Mouse (Mus musculus) heart, postnatal 10 days (tissue): ENCODE data around the gene Ctr9. TPM values are rescaled to one million over a fixed set of nuclear protein-coding genes. Genes with fewer than 3 reads are reported as not detected.

Source experiments
- DNase-seq, 2 experiments: peaks; one replicate each; pipeline ENCODE4 v3.0.0; 2021
- intact Hi-C: fragments of 180-260 bp; cut with DNase I; formaldehyde crosslinking; loops from one replicate; pipeline ENCODE4 v1.15.1; 2025
- total RNA-seq, 2 experiments: library from RNA; stranded (reverse); gene quantifications; 2 replicates each; pipeline ENCODE4 v1.2.3; 2021

The Ctr9 gene
- total RNA-seq, 2 experiments from 2014 or later = 28.6 to 29.2 TPM

DNA sequence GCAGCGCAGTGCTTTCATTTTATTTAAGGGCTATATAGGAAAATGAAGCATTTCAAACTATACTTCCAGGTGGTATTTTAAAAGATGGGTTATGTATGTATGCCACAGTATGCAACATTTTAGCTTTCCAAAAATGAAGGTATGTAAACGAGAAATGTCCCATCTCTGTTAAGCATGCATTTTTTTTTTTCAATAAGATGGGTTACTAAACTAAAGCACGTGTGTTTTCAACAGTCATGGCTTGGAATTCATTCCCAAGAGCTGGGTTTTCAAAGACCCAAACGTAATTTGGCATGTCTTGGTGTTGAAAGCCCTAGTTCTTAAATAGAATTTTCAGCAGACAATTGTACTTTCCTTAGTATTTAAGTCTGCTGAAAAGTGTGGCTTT, 55.0 kb downstream of the Ctr9 start:
- no peak for DNase-seq
- intact Hi-C loops = loop anchor here (1.0 to 2.0 kb wide), 3 partner anchors 39 to 73 kb away; no protein-coding TSS in a partner anchor

DNA sequence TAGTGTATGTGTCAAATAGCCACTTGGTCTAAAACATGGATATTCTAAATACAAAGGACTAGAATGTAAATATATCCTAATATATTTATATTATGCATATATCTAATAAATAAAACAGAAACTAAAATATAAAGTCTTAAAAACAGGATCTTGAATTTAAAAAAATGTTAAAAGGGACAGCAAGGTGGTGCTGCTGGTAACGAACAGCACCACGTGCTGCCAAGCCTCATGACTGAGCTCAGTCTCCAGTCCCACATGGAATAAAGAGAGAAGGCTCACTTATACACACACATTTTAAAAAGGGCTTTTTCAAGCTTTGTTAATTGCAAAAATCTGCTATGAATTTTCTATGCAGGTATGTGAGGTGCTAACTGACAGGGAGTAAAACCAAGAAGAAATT, 55.7 kb downstream of the Ctr9 start:
- intact Hi-C loops = no loop called here
- DNase-seq = no peak

DNA sequence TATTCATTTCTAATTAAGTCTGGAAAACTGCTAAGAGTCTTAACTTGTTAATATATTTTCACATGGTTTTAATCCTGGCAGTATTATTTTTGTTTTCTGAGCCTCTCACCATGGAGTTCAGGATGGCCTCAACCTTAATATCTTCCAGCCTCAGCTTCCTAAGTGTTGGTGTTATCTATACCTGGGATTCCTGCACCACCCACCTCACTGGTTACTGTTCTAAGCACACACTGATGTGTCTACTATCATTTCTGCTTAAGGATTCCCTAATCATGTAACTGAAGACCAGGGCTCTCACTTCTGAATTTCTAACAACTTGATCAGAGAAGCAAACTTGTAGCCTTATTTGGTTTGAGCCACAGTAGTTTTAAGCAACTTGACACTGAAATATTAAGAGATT, 56.4 kb downstream of the Ctr9 start:
- no peak for DNase-seq
- intact Hi-C loops = no loop called here

DNA sequence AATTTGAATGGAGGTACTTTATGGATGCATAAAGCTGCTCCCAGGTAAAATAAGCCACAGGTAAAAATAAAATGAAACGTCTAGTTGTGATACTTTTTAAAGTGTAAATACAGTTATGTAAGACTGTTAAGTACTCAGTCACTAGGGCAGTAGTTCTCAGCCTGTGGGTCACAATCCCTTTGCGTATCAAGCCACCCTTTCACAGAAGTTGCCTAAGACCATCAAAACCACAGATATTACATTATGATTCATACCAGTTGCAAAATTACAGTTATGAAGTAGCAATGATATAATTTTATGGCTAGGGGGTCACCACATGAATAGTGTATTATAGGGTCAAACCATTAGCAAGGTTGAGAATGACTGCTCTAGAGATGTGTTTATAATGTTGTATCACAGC, 66.4 kb downstream of the Ctr9 start:
- DNase-seq = no peak
- intact Hi-C loops = no loop called here

DNA sequence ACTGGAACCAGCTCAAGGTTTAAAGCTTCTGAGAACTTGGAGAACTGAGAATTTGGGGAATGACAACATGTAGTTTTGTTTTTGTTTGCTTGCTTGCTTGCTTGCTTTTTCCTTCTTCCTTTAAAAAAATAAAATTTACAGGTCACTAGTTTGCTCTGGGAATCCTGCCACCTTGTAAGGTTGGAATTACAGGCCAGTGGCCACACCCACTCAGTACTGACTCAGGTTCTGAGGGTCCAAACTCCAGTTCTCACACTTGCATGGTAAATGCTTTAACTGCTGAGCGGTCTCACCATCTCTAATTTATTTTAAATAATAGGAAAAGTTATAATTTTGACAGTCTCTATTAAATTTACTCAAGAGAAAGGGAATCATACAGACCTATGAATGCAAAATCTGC, 69.4 kb downstream of the Ctr9 start:
- no peak for DNase-seq
- intact Hi-C loops = loop anchor here (2.0 kb wide), 1 partner anchor 17 kb away; no protein-coding TSS in a partner anchor

Other genes starting within 250 kb of the Ctr9 start
- 10 to 100 TPM; 50.4 to 51.2 TPM for gene Rnf141, start 184.5 kb upstream of the Ctr9 start, total RNA-seq
- 10 to 100 TPM in 1 of 2 experiments, 1 to 10 TPM in 1; 9.6 to 18.9 TPM for gene Lyve1, start 165.7 kb upstream of the Ctr9 start, total RNA-seq
- gene Mrvi1, start 46.5 kb upstream of the Ctr9 start, total RNA-seq = 10 to 100 TPM; 13.5 to 15.5 TPM
- gene Eif4g2, start 54.1 kb downstream of the Ctr9 start, total RNA-seq = 1,000 to 10,000 TPM; 1,033 to 1,045 TPM